Mouse (Mus musculus): ENCODE measurements around the gene Gm10750.
"Not testable (repeated sequence)": the region's sequence is repeated elsewhere in the genome, so short reads cannot be mapped to it uniquely, and the experiment has no call there.

The Gm10750 gene

GRCm38 (mm10) chr2:149017137-149017536, at the start of gene Gm10750:
TSS of gene Gm10750 (minus strand) at chr2:149017237.
- DNase-seq (ENCODE audit: extremely low spot score, low spot score), result not testable (repeated sequence)

DNA sequence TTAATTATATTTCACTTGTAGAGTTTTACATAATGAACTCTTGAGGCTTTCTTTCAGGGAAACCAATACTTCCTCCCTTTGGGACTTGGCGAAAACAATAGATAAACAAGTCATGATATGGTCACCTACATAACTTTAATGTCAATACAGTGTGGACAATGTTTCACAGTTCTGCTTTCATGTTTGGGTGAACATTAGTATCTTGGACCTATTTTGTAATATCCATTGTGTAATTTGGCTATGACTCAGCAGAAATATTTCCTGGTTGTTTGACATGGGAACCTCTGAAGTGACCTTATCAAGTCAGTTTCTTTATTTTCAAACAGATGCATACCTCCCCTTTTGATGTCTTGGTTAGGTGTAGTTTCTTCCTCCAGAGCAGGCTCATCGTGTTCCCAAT, 12.2 kb downstream of the Gm10750 start:
- DNase-seq (ENCODE audit: extremely low spot score, low spot score), result no peak

DNA sequence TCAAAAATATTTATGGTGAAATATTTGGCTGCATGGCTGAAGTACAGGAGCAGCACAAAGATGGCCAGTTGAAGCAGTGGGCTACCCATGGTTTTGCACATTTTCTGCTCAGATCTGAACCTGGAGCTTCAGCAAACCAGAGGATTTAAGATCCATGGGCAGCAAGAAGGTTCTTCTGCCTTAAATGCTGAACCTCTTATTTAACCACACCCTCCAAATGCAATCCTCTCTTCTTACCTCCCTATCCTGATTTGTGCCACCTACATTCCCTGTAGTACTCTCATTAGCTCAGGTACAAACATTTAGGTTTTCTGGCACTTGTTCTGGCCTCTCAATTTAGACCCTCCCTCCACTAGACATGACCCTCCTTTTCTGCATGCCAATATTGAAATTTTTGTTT, 13.9 kb downstream of the Gm10750 start, which contains the start of gene Gm1330:
Gm1330 (minus strand) TSS at position 101 of the 400 bp plus-strand sequence.
- DNase-seq (ENCODE audit: extremely low spot score, low spot score), result no peak

GRCm38 (mm10) chr2:148995133-148995532, 21.9 kb downstream of the Gm10750 start:
- DNase-seq (ENCODE audit: extremely low spot score, low spot score), result no peak

Measured in neural tube, embryonic 10.5 days (tissue).